Mouse (Mus musculus) C2C12 (cell line): ENCODE measurements around the gene Gnai2. TPM values are rescaled to one million over a fixed set of nuclear protein-coding genes. Genes with fewer than 3 reads are reported as not detected.

ENCODE experiments used
- H3K27me3 ChIP-seq: one replicate; pipeline ENCODE4 v1.6.1; 2011; ENCODE audit not compliant: control insufficient read depth, insufficient read depth, insufficient read length
- H3K36me3 ChIP-seq: one replicate; pipeline ENCODE4 v1.6.1; 2011; ENCODE audit not compliant: control insufficient read depth, insufficient read depth
- H3K4me3 ChIP-seq: one replicate; pipeline ENCODE4 v1.5.1; 2011; ENCODE audit warnings: mild to moderate bottlenecking, control low read depth; ENCODE audit not compliant: poor library complexity, insufficient read depth, severe bottlenecking
- H3K79me2 ChIP-seq: one replicate; pipeline ENCODE4 v1.6.1; 2011; ENCODE audit not compliant: control insufficient read depth, insufficient read depth
- H3K79me3 ChIP-seq: one replicate; pipeline ENCODE4 v1.6.1; 2011; ENCODE audit warnings: low read depth, control low read depth
- H3ac ChIP-seq: one replicate; pipeline ENCODE3; 2011; ENCODE audit warnings: low read depth; ENCODE audit not compliant: control insufficient read depth, insufficient read length
- CEBPB ChIP-seq: IDR thresholded peaks from one replicate; pipeline ENCODE4 v1.6.1; 2011; ENCODE audit warnings: low read depth, mild to moderate bottlenecking, control low read depth, moderate library complexity
- CTCF ChIP-seq: IDR thresholded peaks from one replicate; pipeline ENCODE4 v1.5.1; 2011; ENCODE audit not compliant: control insufficient read depth, insufficient read depth, insufficient read length
- FOSL1 ChIP-seq: IDR thresholded peaks from one replicate; pipeline ENCODE4 v1.8.0; 2011; ENCODE audit warnings: mild to moderate bottlenecking, low read length; ENCODE audit not compliant: poor library complexity, insufficient read depth, severe bottlenecking
- MAX ChIP-seq: IDR thresholded peaks from one replicate; pipeline ENCODE4 v1.6.1; 2011; ENCODE audit warnings: mild to moderate bottlenecking, control low read depth
- MYOD1 ChIP-seq: IDR thresholded peaks from one replicate; pipeline ENCODE4 v1.6.1; 2011; ENCODE audit warnings: low read depth; ENCODE audit not compliant: control insufficient read depth, insufficient read length
- MYOG ChIP-seq: IDR thresholded peaks from one replicate; pipeline ENCODE4 v1.6.1; 2011; ENCODE audit not compliant: control insufficient read depth, insufficient read length; ENCODE audit errors: extremely low read depth
- USF1 ChIP-seq: IDR thresholded peaks from one replicate; pipeline ENCODE4 v1.6.1; 2011; ENCODE audit warnings: low read depth, mild to moderate bottlenecking, control low read depth, moderate library complexity
- polyA plus RNA-seq: library from polyadenylated mRNA; unstranded; fragments of >200 nt; fragmentation: generic; extraction: Trizol; gene quantifications from one replicate; pipeline ENCODE4 v1.2.1, GENCODE M21; 2012; ENCODE audit warnings: missing spikeins

Gene Gnai2
- polyA plus RNA-seq, 1 experiment = 449 TPM

GRCm38 (mm10) chr9:107628721-107629410 is 6.3 kb downstream of the Gnai2 start:
- H3K27me3 ChIP-seq = no peaks in the 10 kb centered on the region
- H3ac ChIP-seq = no peak overlapping the region
- H3K79me3 ChIP-seq = peaks cover 79% of the 10 kb centered on the region
- peaks cover 15% of the 10 kb centered on the region for H3K36me3 ChIP-seq
- H3K4me3 ChIP-seq = no peak overlapping the region
- TF ChIP-seq CTCF = no peak
- TF ChIP-seq CEBPB = no peak
- no peak for TF ChIP-seq FOSL1
- no peak for TF ChIP-seq USF1
- no peak for TF ChIP-seq MYOG
- TF ChIP-seq MYOD1 = no peak
- no peak for TF ChIP-seq MAX
- H3K79me2 ChIP-seq = peaks cover 100% of the 10 kb centered on the region

- peaks cover 18% of the 10 kb centered on the region for H3K36me3 ChIP-seq
- peaks cover 83% of the 10 kb centered on the region for H3K79me3 ChIP-seq
- H3K4me3 ChIP-seq = no peak overlapping the region
- no peaks in the 10 kb centered on the region for H3K27me3 ChIP-seq
- peaks cover 100% of the 10 kb centered on the region for H3K79me2 ChIP-seq
- TF ChIP-seq CTCF = no peak
- H3ac ChIP-seq = no peak overlapping the region
Measured at GRCm38 (mm10) chr9:107627387-107628255, 7.5 kb downstream of the Gnai2 start.

GRCm38 (mm10) chr9:107626844-107627277 is 8.3 kb downstream of the Gnai2 start:
- Histone ChIP-seq H3K36me3 (peaks cover 22% of the 10 kb centered on the region), H3K27me3 (no peaks in the 10 kb centered on the region), H3K79me3 (peaks cover 81% of the 10 kb centered on the region), H3ac (peak overlapping the region; percentile 12), H3K79me2 (peaks cover 100% of the 10 kb centered on the region), H3K4me3 (no peak overlapping the region)
- TF ChIP-seq CTCF (peak; percentile 23), MYOD1 (no peak)

GRCm38 (mm10) chr9:107626158-107626843 is 8.9 kb downstream of the Gnai2 start:
- TF ChIP-seq FOSL1 = no peak
- TF ChIP-seq MAX = peak; percentile 22
- TF ChIP-seq CTCF = no peak
- TF ChIP-seq MYOD1 = peak; percentile 54
- TF ChIP-seq CEBPB = no peak
- H3K79me3 ChIP-seq = peaks cover 75% of the 10 kb centered on the region
- H3K36me3 ChIP-seq = peaks cover 22% of the 10 kb centered on the region
- no peak overlapping the region for H3K4me3 ChIP-seq
- no peak overlapping the region for H3ac ChIP-seq
- peaks cover 100% of the 10 kb centered on the region for H3K79me2 ChIP-seq
- no peaks in the 10 kb centered on the region for H3K27me3 ChIP-seq

- Histone ChIP-seq H3ac (no peak overlapping the region), H3K79me2 (peaks cover 95% of the 10 kb centered on the region), H3K27me3 (no peaks in the 10 kb centered on the region), H3K4me3 (no peak overlapping the region), H3K79me3 (peaks cover 68% of the 10 kb centered on the region), H3K36me3 (peaks cover 18% of the 10 kb centered on the region)
- TF ChIP-seq MYOD1 (no peak), USF1 (no peak), MAX (no peak), CEBPB (no peak), FOSL1 (no peak), MYOG (no peak), CTCF (no peak)
Measured at GRCm38 (mm10) chr9:107625351-107626128, 9.6 kb downstream of the Gnai2 start.
